13 mouse cellular contexts compared by ENCODE assay signal in the genomic region with DNA sequence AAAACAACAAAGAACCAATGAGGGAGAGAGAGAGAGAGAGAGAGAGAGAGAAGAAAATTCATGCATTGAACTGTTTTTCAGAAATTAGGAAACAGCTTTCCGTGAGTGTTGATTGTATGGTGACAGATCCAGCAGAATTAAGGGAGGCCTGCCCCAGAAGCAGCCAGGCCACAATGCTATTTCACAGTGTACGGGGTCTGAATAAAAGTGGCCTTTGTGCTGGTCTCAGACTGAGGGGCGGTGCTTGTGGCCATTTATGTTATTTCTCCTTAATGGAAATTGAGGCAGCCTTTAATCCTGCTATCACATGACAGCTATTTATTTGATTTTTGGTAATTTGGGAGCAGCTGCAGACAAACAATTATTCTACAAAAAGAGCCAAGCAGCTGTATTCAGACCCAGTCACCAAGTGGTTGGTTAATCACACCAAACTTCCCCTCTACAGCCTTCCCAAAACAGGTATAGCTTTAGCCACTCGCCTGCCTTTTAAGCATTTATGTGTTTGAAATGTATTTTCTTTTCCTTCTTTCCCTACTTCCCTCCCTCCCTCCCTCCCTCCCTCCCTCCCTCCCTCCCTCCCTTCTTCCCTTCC. TPM values are rescaled to one million over a fixed set of nuclear protein-coding genes. Genes with fewer than 3 reads are reported as not detected.
DNase-seq lines count a peak whose midpoint lies in the region; ATAC-seq and TF ChIP-seq lines count a peak whose summit lies in the region.
"Had no signal": no experiment of that assay in that cellular context is flagged by ENCODE, and none has a peak within 500 bp of the region (broad histone marks: within the 10 kb centered on the region; RNA-seq: fewer than 3 reads in every experiment).

No protein-coding gene starts in this region.

- peak; percentile 63; the same call in 1 of the 2 replicates for ATAC-seq in hindbrain, embryonic 12.5 days (ENCODE audit: low FRiP score)
- no peak for ATAC-seq in hindbrain, postnatal 0 days
- ATAC-seq in forebrain, embryonic 11.5 days (replicated peaks; ENCODE audit: low FRiP score): peak; percentile 70; the same call in 1 of the 2 replicates

- no peak overlapping the region for H3K4me3 ChIP-seq in hindbrain, embryonic 12.5 days
- H3K4me3 ChIP-seq in hindbrain, postnatal 0 days (ENCODE audit: low read length): no peak overlapping the region
- H3K4me3 ChIP-seq in embryonic facial prominence, embryonic 10.5 days: no peak overlapping the region
- no peak overlapping the region for H3K4me3 ChIP-seq in forebrain, embryonic 11.5 days (ENCODE audit: low read depth, low read length)
- H3K4me3 ChIP-seq in limb, embryonic 10.5 days: no peak overlapping the region
- H3K4me3 ChIP-seq: heart, embryonic 13.5 days; kidney, embryonic 15.5 days; liver, embryonic 13.5 days had no signal

- H3K9me3 ChIP-seq in hindbrain, embryonic 12.5 days (replicated peaks): no peaks in the 10 kb centered on the region
- no peaks in the 10 kb centered on the region for H3K9me3 ChIP-seq in hindbrain, postnatal 0 days (ENCODE audit: low read length)
- H3K9me3 ChIP-seq in embryonic facial prominence, embryonic 10.5 days: no peaks in the 10 kb centered on the region
- no peaks in the 10 kb centered on the region for H3K9me3 ChIP-seq in forebrain, embryonic 11.5 days (ENCODE audit: control insufficient read depth, low read length)
- H3K9me3 ChIP-seq in limb, embryonic 10.5 days (replicated peaks): no peaks in the 10 kb centered on the region
- H3K9me3 ChIP-seq: heart, embryonic 13.5 days; kidney, embryonic 15.5 days; liver, embryonic 13.5 days had no signal

- no peaks in the 10 kb centered on the region for H3K27me3 ChIP-seq in hindbrain, embryonic 12.5 days
- H3K27me3 ChIP-seq in hindbrain, postnatal 0 days (ENCODE audit: insufficient read depth, low read length): no peaks in the 10 kb centered on the region
- no peaks in the 10 kb centered on the region for H3K27me3 ChIP-seq in embryonic facial prominence, embryonic 10.5 days (replicated peaks; ENCODE audit: low read depth, poor library complexity, severe bottlenecking)
- no peaks in the 10 kb centered on the region for H3K27me3 ChIP-seq in forebrain, embryonic 11.5 days (ENCODE audit: control insufficient read depth, insufficient read depth, low read length)
- H3K27me3 ChIP-seq in limb, embryonic 10.5 days (ENCODE audit: low read depth, poor library complexity, severe bottlenecking): no peaks in the 10 kb centered on the region
- H3K27me3 ChIP-seq: heart, embryonic 13.5 days; kidney, embryonic 15.5 days; liver, embryonic 13.5 days had no signal

- no peaks in the 10 kb centered on the region for H3K36me3 ChIP-seq in hindbrain, embryonic 12.5 days
- H3K36me3 ChIP-seq in hindbrain, postnatal 0 days (ENCODE audit: insufficient read depth, low read length): no peaks in the 10 kb centered on the region
- H3K36me3 ChIP-seq in embryonic facial prominence, embryonic 10.5 days (replicated peaks): no peaks in the 10 kb centered on the region
- no peaks in the 10 kb centered on the region for H3K36me3 ChIP-seq in forebrain, embryonic 11.5 days (ENCODE audit: control insufficient read depth, insufficient read depth, low read length)
- no peaks in the 10 kb centered on the region for H3K36me3 ChIP-seq in limb, embryonic 10.5 days
- H3K36me3 ChIP-seq: heart, embryonic 13.5 days; kidney, embryonic 15.5 days; liver, embryonic 13.5 days had no signal

- 38% methylated on average over 4 of the region's 4 CpGs for WGBS in hindbrain, embryonic 12.5 days
- 54% methylated on average over 4 of the region's 4 CpGs for WGBS in hindbrain, postnatal 0 days
- 46% methylated on average over 4 of the region's 4 CpGs for WGBS in embryonic facial prominence, embryonic 10.5 days
- WGBS in forebrain, embryonic 11.5 days: 20% methylated on average over 4 of the region's 4 CpGs
- 80% methylated on average over 4 of the region's 4 CpGs for WGBS in limb, embryonic 10.5 days

- DNase-seq in hindbrain, postnatal 0 days (ENCODE audit: low spot score): no peak
- no peak for DNase-seq in embryonic facial prominence, embryonic 10.5 days (ENCODE audit: low spot score)
- peak; percentile 56 for DNase-seq in forebrain, embryonic 11.5 days (ENCODE audit: low spot score)
- DNase-seq in limb, embryonic 10.5 days (ENCODE audit: low spot score): no peak
- DNase-seq in T-cell, adult 2 months (ENCODE audit: low spot score): no peak
- DNase-seq in gastrocnemius, postnatal 14 days: no peak
- DNase-seq: adrenal gland, postnatal 25 days; cerebellum, postnatal 36 days; liver, embryonic 13.5 days; thymus, adult 18-20 months had no signal

- intact Hi-C loops in gastrocnemius, postnatal 14 days (cut with DNase I; ENCODE audit: low total_unique reads): loop anchor here (10.0 kb wide), 1 partner anchor 224 kb away; no protein-coding TSS in a partner anchor

- no peak overlapping the region for H3K4me2 ChIP-seq in hindbrain, embryonic 12.5 days (replicated peaks)
- no peak overlapping the region for H3K4me2 ChIP-seq in hindbrain, postnatal 0 days (ENCODE audit: low read depth, low read length)
- no peak overlapping the region for H3K4me2 ChIP-seq in forebrain, embryonic 11.5 days (ENCODE audit: low read depth, low read length, severe bottlenecking)
- H3K4me2 ChIP-seq: heart, embryonic 13.5 days; kidney, embryonic 15.5 days; liver, embryonic 13.5 days had no signal

- H3K4me1 ChIP-seq in hindbrain, embryonic 12.5 days: peaks cover 30% of the 10 kb centered on the region
- no peaks in the 10 kb centered on the region for H3K4me1 ChIP-seq in hindbrain, postnatal 0 days (ENCODE audit: insufficient read depth, low read length)
- peaks cover 56% of the 10 kb centered on the region for H3K4me1 ChIP-seq in embryonic facial prominence, embryonic 10.5 days
- peaks cover 20% of the 10 kb centered on the region for H3K4me1 ChIP-seq in forebrain, embryonic 11.5 days (replicated peaks; ENCODE audit: control insufficient read depth, insufficient read depth, low read length)
- peaks cover 13% of the 10 kb centered on the region for H3K4me1 ChIP-seq in limb, embryonic 10.5 days

- no peak overlapping the region for H3K9ac ChIP-seq in hindbrain, embryonic 12.5 days
- no peak overlapping the region for H3K9ac ChIP-seq in hindbrain, postnatal 0 days (replicated peaks; ENCODE audit: low read length)
- H3K9ac ChIP-seq in forebrain, embryonic 11.5 days (ENCODE audit: low read length): no peak overlapping the region
- H3K9ac ChIP-seq: kidney, embryonic 15.5 days; liver, embryonic 13.5 days had no signal

- H3K27ac ChIP-seq in hindbrain, embryonic 12.5 days: peak overlapping the region; percentile 55
- no peak overlapping the region for H3K27ac ChIP-seq in hindbrain, postnatal 0 days
- H3K27ac ChIP-seq in embryonic facial prominence, embryonic 10.5 days (replicated peaks): peak overlapping the region; percentile 65
- peak overlapping the region; percentile 75 for H3K27ac ChIP-seq in forebrain, embryonic 11.5 days (ENCODE audit: low read depth, low read length)
- 0 out of 2 replicates have a peak overlapping the region, but pooled peaks have one; percentile 9 for H3K27ac ChIP-seq in limb, embryonic 10.5 days
- H3K27ac ChIP-seq: kidney, embryonic 15.5 days; liver, embryonic 13.5 days had no signal

- TF ChIP-seq CTCF in hindbrain, postnatal 0 days (IDR thresholded peaks at IDR 0.05; ENCODE audit: low read depth): no peak

RNA-seq across cellular contexts. Expression of a gene that starts 31.2 kb away (rescaled TPM):
- 62.1 and 65.4 TPM in 2 replicates for polyA plus RNA-seq in hindbrain, embryonic 12.5 days (2016; fragmentation: Nextera tagmentation; extraction: Ambion mirVana)
- 71.9 and 77.7 TPM in 2 replicates for total RNA-seq in hindbrain, postnatal 0 days (2014; rRNA removed)
- polyA plus RNA-seq in hindbrain, postnatal 0 days (2015; fragmentation: Nextera tagmentation; extraction: Ambion mirVana): 21.3 and 24.5 TPM in 2 replicates
- 92.1 and 94.9 TPM in 2 replicates for polyA plus RNA-seq in embryonic facial prominence, embryonic 10.5 days (2016; fragmentation: Nextera tagmentation; extraction: Ambion mirVana)
- 87.2 and 95.3 TPM in 2 replicates for polyA plus RNA-seq in forebrain, embryonic 11.5 days (2014; fragmentation: Nextera tagmentation; extraction: Ambion mirVana)
- polyA plus RNA-seq in limb, embryonic 10.5 days (2016; fragmentation: Nextera tagmentation; extraction: Ambion mirVana): 99.2 and 99.6 TPM in 2 replicates
- 10 to 100 TPM; 10.2 to 11.5 TPM for total RNA-seq in gastrocnemius, postnatal 14 days (2021)
